Mouse (Mus musculus) liver, embryonic 15.5 days (tissue): ENCODE data around the gene Alox5ap. TPM values are rescaled to one million over a fixed set of nuclear protein-coding genes. Genes with fewer than 3 reads are reported as not detected.

Experiments used
- ATAC-seq: fragments of 200-750 bp; cut with Nextera tagmentation; 2 replicates; pipeline ENCODE4 v1.8.0; 2017; ENCODE audit warnings: moderate number of reproducible peaks, mild to moderate bottlenecking, moderate library complexity; ENCODE audit not compliant: insufficient read depth
- H3K27ac ChIP-seq: fragments of 300-500 bp; sonication (generic); replicated peaks from 2 replicates; pipeline ENCODE4 v1.5.1; 2015; ENCODE audit warnings: mild to moderate bottlenecking, inconsistent platforms
- H3K27me3 ChIP-seq: fragments of 300-500 bp; sonication (generic); 2 replicates; pipeline ENCODE4 v1.6.1; 2015; ENCODE audit warnings: mild to moderate bottlenecking, inconsistent platforms
- H3K36me3 ChIP-seq: fragments of 300-500 bp; sonication (generic); replicated peaks from 2 replicates; pipeline ENCODE4 v1.6.1; 2015; ENCODE audit warnings: moderate library complexity, mild to moderate bottlenecking, inconsistent platforms
- H3K4me1 ChIP-seq: fragments of 300-500 bp; sonication (generic); replicated peaks from 2 replicates; pipeline ENCODE4 v1.6.1; 2015; ENCODE audit warnings: inconsistent platforms
- H3K4me2 ChIP-seq: fragments of 300-500 bp; sonication (generic); 2 replicates; pipeline ENCODE4 v1.6.1; 2015; ENCODE audit warnings: moderate library complexity, mild to moderate bottlenecking, inconsistent platforms
- H3K4me3 ChIP-seq: fragments of 300-500 bp; sonication (generic); replicated peaks from 2 replicates; pipeline ENCODE4 v1.5.1; 2015; ENCODE audit warnings: mild to moderate bottlenecking, inconsistent platforms
- H3K9ac ChIP-seq: fragments of 300-500 bp; sonication (generic); 2 replicates; pipeline ENCODE4 v1.6.1; 2015; ENCODE audit warnings: moderate library complexity, mild to moderate bottlenecking, inconsistent platforms
- H3K9me3 ChIP-seq: fragments of 300-500 bp; sonication (generic); replicated peaks from 2 replicates; pipeline ENCODE4 v1.6.1; 2016; ENCODE audit warnings: inconsistent platforms
- WGBS: fragments of 180-500 bp; shearing (Covaris S2); methylation state at CpG from one replicate; pipeline ENCODE4 v1.1.7; 2015; ENCODE audit warnings: mixed read lengths; ENCODE audit not compliant: insufficient replicate concordance; 5-methylcytosine and 5-hydroxymethylcytosine counted together
- polyA plus RNA-seq: library from polyadenylated mRNA; unstranded; fragments of >200 nt; fragmentation: Nextera tagmentation; extraction: Ambion mirVana; gene quantifications from 2 replicates; pipeline ENCODE4 v1.2.1, GENCODE M21; 2015

Alox5ap gene
- polyA plus RNA-seq, 1 experiment from 2014 or later = 48.4 TPM

DNA sequence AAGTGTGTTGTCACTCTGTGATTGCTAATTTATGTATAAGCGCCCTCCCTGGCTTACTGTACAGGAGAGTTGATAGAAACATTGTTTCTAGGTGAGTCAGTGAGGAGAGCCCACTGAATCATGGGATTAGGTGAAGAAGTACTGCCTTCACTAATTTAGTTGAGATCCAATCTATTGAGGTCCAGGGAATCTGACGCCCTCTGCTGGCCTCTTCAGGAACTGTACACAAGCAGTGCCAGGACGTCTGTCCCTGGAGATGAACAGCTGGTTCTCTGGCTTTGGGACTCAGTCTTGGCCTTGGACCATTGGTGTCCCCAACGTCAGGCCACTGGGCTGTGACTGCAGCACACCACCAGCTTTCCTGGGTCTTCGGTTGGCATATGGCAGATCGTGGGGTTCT lies 2.7 kb upstream of the Alox5ap start:
- Histone ChIP-seq H3K36me3 (no peaks in the 10 kb centered on the region), H3K27me3 (no peaks in the 10 kb centered on the region), H3K27ac (no peak overlapping the region), H3K9ac (no peak overlapping the region), H3K4me3 (no peak overlapping the region), H3K4me1 (no peaks in the 10 kb centered on the region), H3K9me3 (no peaks in the 10 kb centered on the region), H3K4me2 (no peak overlapping the region)
- 57% methylated on average over 6 of the region's 6 CpGs for WGBS
- no peak for ATAC-seq

DNA sequence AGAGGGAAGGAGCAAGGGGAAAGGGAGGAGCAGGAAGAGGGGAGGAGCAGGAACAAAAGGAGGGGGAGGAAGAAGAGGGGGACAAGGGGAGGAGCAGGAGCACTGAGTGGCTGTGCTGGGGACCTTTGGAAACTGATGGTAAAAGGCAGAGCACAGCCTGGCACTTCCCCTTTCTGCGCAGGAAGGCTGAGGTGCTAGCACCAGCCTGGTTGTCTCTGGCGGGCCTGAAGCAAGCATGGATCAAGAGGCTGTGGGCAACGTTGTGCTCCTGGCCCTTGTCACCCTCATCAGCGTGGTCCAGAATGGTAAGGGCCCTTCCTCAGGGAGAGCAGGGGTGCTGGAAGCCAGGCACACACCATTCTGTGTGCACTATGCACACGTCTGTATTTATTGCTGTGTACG lies 312 bp downstream of the Alox5ap start:
- Histone ChIP-seq H3K4me1 (peaks cover 17% of the 10 kb centered on the region; the same call in 1 of the 2 replicates), H3K36me3 (no peaks in the 10 kb centered on the region), H3K27ac (peak overlapping the region; percentile 45; the same call in 1 of the 2 replicates), H3K4me3 (peak overlapping the region; percentile 40), H3K9ac (no peak overlapping the region), H3K9me3 (no peaks in the 10 kb centered on the region), H3K27me3 (no peaks in the 10 kb centered on the region), H3K4me2 (no peak overlapping the region; the same call in 1 of the 2 replicates)
- ATAC-seq = peak; percentile 36
- 18% methylated on average over 6 of the region's 6 CpGs for WGBS

DNA sequence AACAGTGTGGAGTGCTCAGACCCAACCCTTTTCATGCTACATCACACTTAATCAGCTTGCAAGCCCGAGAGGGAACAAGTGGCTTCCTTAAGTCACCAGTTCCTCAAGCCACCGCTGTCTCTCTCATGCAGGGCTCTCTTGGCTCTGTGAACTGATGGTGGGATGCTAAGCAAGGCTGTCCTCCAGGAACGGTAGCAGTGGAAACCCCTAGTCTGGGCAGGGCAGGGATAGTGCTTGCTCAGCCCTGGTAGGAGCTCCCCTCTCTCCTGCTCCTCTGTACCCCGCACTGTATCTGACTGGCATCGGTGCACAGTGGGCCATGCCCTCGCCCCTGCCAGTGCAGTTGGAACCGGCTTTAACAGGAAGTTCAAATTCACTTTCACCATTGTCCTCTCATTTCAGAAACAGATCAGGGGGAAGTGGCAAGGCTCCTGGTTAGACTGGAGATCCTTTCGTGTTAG lies 2.2 kb downstream of the Alox5ap start:
- peak; percentile 34 for ATAC-seq
- Histone ChIP-seq H3K4me1 (peaks cover 17% of the 10 kb centered on the region; the same call in 1 of the 2 replicates), H3K36me3 (no peaks in the 10 kb centered on the region), H3K9me3 (no peaks in the 10 kb centered on the region), H3K27me3 (no peaks in the 10 kb centered on the region), H3K4me3 (peak overlapping the region; percentile 18; the same call in 1 of the 2 replicates), H3K27ac (peak overlapping the region; percentile 70), H3K4me2 (peak overlapping the region; percentile 34), H3K9ac (no peak overlapping the region)
- WGBS = 18% methylated on average over 8 of the region's 8 CpGs

DNA sequence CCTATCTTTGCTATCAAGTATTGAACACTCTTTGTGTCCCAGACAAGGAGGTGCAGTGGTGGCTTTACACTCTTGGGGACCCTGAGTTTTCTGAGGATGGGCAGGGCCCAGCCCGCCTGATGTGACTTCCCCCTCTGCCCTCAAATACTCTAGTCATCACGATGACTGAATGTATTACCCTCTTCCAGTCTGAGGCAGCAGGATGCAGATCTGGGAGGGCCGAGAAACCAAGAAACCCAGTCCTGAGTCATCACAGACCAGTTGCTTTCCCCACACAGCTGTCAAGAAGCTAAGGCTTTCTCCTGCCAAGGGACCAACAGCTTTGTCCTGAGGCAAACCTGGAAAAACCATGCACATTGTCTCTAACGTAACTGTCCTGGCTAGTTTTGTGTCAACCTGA lies 2.9 kb downstream of the Alox5ap start:
- Histone ChIP-seq H3K4me2 (peak overlapping the region; percentile 34), H3K4me1 (peaks cover 17% of the 10 kb centered on the region; the same call in 1 of the 2 replicates), H3K4me3 (peak overlapping the region; percentile 18; the same call in 1 of the 2 replicates), H3K9ac (no peak overlapping the region), H3K27me3 (no peaks in the 10 kb centered on the region), H3K27ac (peak overlapping the region; percentile 70), H3K36me3 (no peaks in the 10 kb centered on the region), H3K9me3 (no peaks in the 10 kb centered on the region)
- no peak for ATAC-seq
- WGBS = 25% methylated on average over 4 of the region's 4 CpGs

- Histone ChIP-seq H3K9ac (no peak overlapping the region), H3K4me1 (peaks cover 25% of the 10 kb centered on the region; the same call in 1 of the 2 replicates), H3K9me3 (no peaks in the 10 kb centered on the region), H3K4me3 (no peak overlapping the region), H3K36me3 (no peaks in the 10 kb centered on the region), H3K27me3 (no peaks in the 10 kb centered on the region), H3K27ac (no peak overlapping the region), H3K4me2 (no peak overlapping the region)
- 73% methylated on average over 3 of the region's 3 CpGs for WGBS
- ATAC-seq = no peak
Observed at GRCm38 (mm10) chr5:149271291-149271690, 6.7 kb downstream of the Alox5ap start.

DNA sequence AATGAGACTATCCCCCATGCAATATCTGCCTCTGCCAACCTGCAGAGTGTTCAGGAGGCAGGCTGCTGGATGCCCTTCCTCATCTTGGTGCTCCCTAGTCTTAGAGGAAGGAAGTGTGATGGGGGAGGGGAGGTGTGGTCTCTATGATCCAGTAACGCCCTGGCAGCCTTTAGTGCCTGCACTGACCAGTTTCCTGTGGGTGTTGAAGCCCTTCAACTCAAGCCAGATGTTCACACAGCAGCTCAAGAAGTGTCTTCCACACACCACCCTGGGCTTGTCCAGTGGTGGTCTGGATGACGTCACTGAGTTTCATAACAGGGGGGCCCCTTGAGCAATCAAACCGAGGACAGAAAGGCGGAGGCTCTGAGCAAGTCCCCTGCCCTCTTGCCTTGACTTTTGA lies 8.0 kb downstream of the Alox5ap start:
- WGBS = 24% methylated on average over 4 of the region's 4 CpGs
- Histone ChIP-seq H3K4me2 (no peak overlapping the region), H3K4me3 (no peak overlapping the region), H3K27ac (no peak overlapping the region; the same call in 1 of the 2 replicates), H3K27me3 (no peaks in the 10 kb centered on the region), H3K9ac (no peak overlapping the region), H3K4me1 (peaks cover 20% of the 10 kb centered on the region; the same call in 1 of the 2 replicates), H3K9me3 (no peaks in the 10 kb centered on the region), H3K36me3 (no peaks in the 10 kb centered on the region)
- ATAC-seq = peak; percentile 20; the same call in 1 of the 2 replicates

DNA sequence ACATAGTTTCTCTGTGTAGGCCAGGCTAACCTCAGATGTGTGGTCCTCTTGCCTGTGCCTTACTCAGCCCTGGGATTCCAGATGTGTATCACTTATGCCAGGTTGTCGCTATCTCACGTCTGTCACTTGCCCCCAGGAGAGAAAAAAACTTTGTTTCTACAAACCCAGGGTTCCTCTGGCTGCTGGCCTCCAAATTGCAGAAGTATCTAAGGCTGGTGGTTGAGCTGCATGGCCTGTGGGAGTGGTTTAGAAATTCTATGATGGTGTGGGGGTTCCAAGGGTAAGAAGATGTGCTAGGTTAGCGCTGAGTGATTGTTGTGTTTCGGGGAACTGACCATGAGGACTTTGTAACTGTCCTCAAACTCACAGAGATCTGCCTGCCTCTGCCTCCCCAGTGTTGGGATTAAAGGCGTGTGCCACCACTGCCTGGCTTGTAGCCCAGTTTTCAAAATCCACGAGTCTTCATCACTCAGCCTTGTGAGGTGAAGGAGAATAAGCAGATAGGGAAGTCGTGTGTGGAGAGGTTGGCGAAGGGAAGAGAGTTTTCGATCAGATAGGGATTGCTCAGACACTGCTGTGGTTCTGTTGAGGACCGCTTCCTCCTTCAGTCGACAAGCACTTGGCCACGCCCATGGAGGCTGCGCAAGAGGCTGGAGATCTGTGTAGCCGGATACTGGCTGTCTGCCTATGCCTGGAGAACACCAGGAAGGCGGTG lies 10.0 kb downstream of the Alox5ap start:
- Histone ChIP-seq H3K4me3 (no peak overlapping the region), H3K9ac (no peak overlapping the region), H3K27me3 (no peaks in the 10 kb centered on the region), H3K27ac (peak overlapping the region; percentile 59), H3K36me3 (peaks cover 8% of the 10 kb centered on the region; the same call in 1 of the 2 replicates), H3K4me1 (peaks cover 9% of the 10 kb centered on the region; the same call in 1 of the 2 replicates), H3K4me2 (no peak overlapping the region; the same call in 1 of the 2 replicates), H3K9me3 (no peaks in the 10 kb centered on the region)
- peak; percentile 71 for ATAC-seq
- 18% methylated on average over 15 of the region's 15 CpGs for WGBS

DNA sequence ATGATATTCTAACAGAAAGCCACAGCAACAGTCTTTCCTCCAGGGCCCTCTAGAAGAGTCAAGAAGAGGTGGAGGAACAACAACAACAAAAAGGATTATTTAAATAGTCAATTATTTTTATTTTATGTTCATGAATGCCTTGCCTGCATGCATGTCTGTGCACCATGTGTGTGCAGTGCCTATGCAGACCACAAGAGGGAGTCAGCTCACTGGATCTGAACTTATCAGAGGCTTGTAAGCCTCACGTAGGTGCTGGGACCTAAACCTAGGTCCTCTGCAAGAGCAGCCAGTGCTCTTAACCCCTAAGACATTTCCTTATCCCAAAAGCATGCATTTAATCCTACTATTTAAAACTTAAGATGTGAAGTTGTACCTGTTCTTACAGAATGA lies 10.5 kb downstream of the Alox5ap start:
- H3K27me3 ChIP-seq = no peaks in the 10 kb centered on the region
- H3K4me2 ChIP-seq = no peak overlapping the region
- peaks cover 12% of the 10 kb centered on the region; the same call in 1 of the 2 replicates for H3K36me3 ChIP-seq
- H3K4me3 ChIP-seq = no peak overlapping the region
- 73% methylated on average over 1 of the region's 1 CpGs for WGBS
- no peaks in the 10 kb centered on the region for H3K9me3 ChIP-seq
- no peak for ATAC-seq
- H3K4me1 ChIP-seq = peaks cover 8% of the 10 kb centered on the region; the same call in 1 of the 2 replicates
- H3K9ac ChIP-seq = no peak overlapping the region
- 0 out of 2 replicates have a peak overlapping the region, but pooled peaks have one; percentile 34 for H3K27ac ChIP-seq

DNA sequence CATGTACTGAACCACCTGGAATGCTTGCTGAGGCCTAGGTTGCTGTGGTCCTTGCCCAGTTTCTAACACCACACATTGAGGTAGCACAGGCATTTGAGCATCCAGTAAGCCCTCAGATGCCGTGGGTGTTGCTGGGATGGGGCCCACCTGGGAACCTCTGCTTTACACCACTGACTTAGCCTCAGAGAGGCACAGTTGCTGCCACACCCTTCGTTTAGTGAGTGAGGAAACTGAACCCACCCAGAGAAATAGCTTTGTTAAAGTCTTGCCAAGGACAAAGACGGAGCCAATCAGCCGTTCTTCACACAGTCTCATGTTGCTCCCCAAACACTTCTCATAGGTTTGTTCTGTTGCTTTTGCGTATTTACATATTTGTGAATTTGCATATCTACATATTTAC lies 13.0 kb downstream of the Alox5ap start:
- peaks cover 8% of the 10 kb centered on the region; the same call in 1 of the 2 replicates for H3K4me1 ChIP-seq
- no peak for ATAC-seq
- 61% methylated on average over 5 of the region's 5 CpGs for WGBS
- no peak overlapping the region for H3K27ac ChIP-seq
- H3K9ac ChIP-seq = no peak overlapping the region
- no peaks in the 10 kb centered on the region for H3K9me3 ChIP-seq
- H3K27me3 ChIP-seq = no peaks in the 10 kb centered on the region
- H3K4me3 ChIP-seq = no peak overlapping the region
- peaks cover 12% of the 10 kb centered on the region; the same call in 1 of the 2 replicates for H3K36me3 ChIP-seq
- H3K4me2 ChIP-seq = no peak overlapping the region

DNA sequence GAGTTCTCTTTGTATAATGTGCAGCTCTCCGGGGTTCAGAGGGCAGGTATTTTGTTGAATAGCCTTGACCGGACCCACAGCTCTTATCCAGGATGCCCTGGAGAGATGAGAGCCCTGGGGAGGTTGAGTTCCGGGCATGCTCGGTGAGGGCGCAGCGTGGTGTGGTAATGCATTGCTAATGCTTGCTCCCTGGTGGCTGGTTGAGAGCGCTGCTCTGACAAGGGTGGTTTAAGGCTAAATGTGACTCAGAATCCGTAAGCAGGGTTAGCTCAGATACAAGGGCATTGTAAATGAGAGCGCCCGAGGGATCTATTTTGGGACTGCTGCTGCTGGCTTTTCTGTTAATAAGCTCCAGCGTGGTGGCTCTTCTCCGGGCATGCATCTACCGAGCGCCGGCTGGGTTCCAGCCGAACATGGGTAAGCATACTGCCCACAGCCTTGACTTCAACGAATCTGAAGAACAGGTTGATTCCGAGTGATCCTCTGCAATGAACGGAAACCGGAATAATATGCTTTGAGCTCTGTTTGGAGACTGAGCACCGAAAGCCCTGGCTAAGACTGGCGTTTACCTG lies 14.8 kb downstream of the Alox5ap start:
- H3K36me3 ChIP-seq = peaks cover 17% of the 10 kb centered on the region; the same call in 1 of the 2 replicates
- no peaks in the 10 kb centered on the region for H3K27me3 ChIP-seq
- no peaks in the 10 kb centered on the region for H3K9me3 ChIP-seq
- no peak overlapping the region for H3K4me3 ChIP-seq
- H3K9ac ChIP-seq = no peak overlapping the region
- ATAC-seq = no peak
- H3K27ac ChIP-seq = no peak overlapping the region
- H3K4me2 ChIP-seq = no peak overlapping the region
- H3K4me1 ChIP-seq = no peaks in the 10 kb centered on the region; the same call in 1 of the 2 replicates
- WGBS = 73% methylated on average over 22 of the region's 22 CpGs

DNA sequence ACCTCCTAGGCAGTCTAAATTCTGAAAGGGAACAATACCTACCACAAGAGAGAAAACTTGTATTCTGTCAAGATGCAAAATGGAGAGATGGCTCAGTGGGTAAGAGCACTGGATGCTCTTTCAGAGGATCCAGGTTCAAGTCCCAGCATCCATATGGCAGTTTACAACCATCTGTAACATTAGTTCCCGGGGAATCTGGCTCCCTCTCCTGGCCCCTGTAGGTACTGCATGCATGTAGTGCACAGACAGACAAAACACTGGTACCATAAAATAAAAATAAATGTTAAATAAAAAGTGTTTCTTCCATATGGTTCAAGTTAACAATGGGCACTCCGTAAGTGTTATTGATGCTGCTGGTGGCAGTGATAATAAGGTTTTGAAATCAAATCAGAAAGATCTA lies 18.4 kb downstream of the Alox5ap start:
- Histone ChIP-seq H3K27me3 (no peaks in the 10 kb centered on the region), H3K9me3 (no peaks in the 10 kb centered on the region), H3K36me3 (peaks cover 17% of the 10 kb centered on the region), H3K9ac (no peak overlapping the region), H3K4me3 (no peak overlapping the region), H3K4me1 (no peaks in the 10 kb centered on the region), H3K27ac (no peak overlapping the region), H3K4me2 (no peak overlapping the region)
- 61% methylated on average over 2 of the region's 2 CpGs for WGBS
- no peak for ATAC-seq
